Mouse (Mus musculus) liver, postnatal 0 days (tissue): ENCODE measurements around the gene Ube2a. TPM values are rescaled to one million over a fixed set of nuclear protein-coding genes. Genes with fewer than 3 reads are reported as not detected.
A peak's percentile ranks its signal among the peaks of the same experiment; 100 is the strongest.

Experiments
- ATAC-seq: fragments of 200-750 bp; cut with Nextera tagmentation; 2 replicates; pipeline ENCODE4 v1.8.0; 2017; ENCODE audit warnings: mild to moderate bottlenecking, moderate library complexity
- DNase-seq: peaks from one replicate; pipeline ENCODE4 v3.0.0-alpha.2; 2016
- H3K27ac ChIP-seq: fragments of 300-500 bp; sonication (generic); 2 replicates; pipeline ENCODE4 v1.5.1; 2014; ENCODE audit warnings: antibody characterized with exemption, moderate library complexity, mild to moderate bottlenecking, low read depth
- H3K27me3 ChIP-seq: fragments of 300-500 bp; sonication (generic); 2 replicates; pipeline ENCODE4 v1.6.1; 2014; ENCODE audit warnings: low read length, control low read depth, mixed read lengths; ENCODE audit not compliant: insufficient read depth
- H3K36me3 ChIP-seq: fragments of 300-500 bp; sonication (generic); replicated peaks from 2 replicates; pipeline ENCODE4 v1.6.1; 2014; ENCODE audit warnings: mild to moderate bottlenecking, control low read depth, low read length, moderate library complexity, mixed read lengths; ENCODE audit not compliant: insufficient read depth
- H3K4me1 ChIP-seq: fragments of 300-500 bp; sonication (generic); 2 replicates; pipeline ENCODE4 v1.6.1; 2014; ENCODE audit warnings: antibody characterized with exemption, mild to moderate bottlenecking, control low read depth; ENCODE audit not compliant: insufficient read depth
- H3K4me2 ChIP-seq: fragments of 300-500 bp; sonication (generic); 2 replicates; pipeline ENCODE4 v1.6.1; 2014; ENCODE audit warnings: low read depth, mild to moderate bottlenecking, low read length, moderate library complexity, mixed read lengths
- H3K4me3 ChIP-seq: fragments of 300-500 bp; sonication (generic); 2 replicates; pipeline ENCODE4 v1.5.1; 2014; ENCODE audit warnings: low read depth, low read length
- H3K9ac ChIP-seq: fragments of 300-500 bp; sonication (generic); replicated peaks from 2 replicates; pipeline ENCODE4 v1.6.1; 2014; ENCODE audit warnings: mild to moderate bottlenecking, moderate library complexity
- H3K9me3 ChIP-seq: fragments of 300-500 bp; sonication (generic); 2 replicates; pipeline ENCODE4 v1.6.1; 2016; ENCODE audit warnings: mild to moderate bottlenecking, control low read depth, low read length, mixed read lengths
- CTCF ChIP-seq: sonication (generic); IDR thresholded peaks from 2 replicates; pipeline ENCODE4 v1.5.1; 2016; ENCODE audit warnings: antibody characterized with exemption, low read depth
- EP300 ChIP-seq: IDR thresholded peaks from 2 replicates; pipeline ENCODE4 v1.6.1; 2016; ENCODE audit warnings: antibody characterized with exemption, low read depth, mild to moderate bottlenecking
- WGBS: fragments of 180-500 bp; shearing (Covaris S2); extraction: QIAGEN DNeasy Blood & Tissue Kit; methylation state at CpG from one replicate; pipeline ENCODE4 v1.1.7; 2014; ENCODE audit not compliant: insufficient replicate concordance; 5-methylcytosine and 5-hydroxymethylcytosine counted together
- polyA plus RNA-seq: library from polyadenylated mRNA; unstranded; fragments of >200 nt; fragmentation: Nextera tagmentation; extraction: Ambion mirVana; gene quantifications from 2 replicates; pipeline ENCODE4 v1.2.1, GENCODE M21; 2015

Gene Ube2a
- polyA plus RNA-seq = 92.5 and 94.9 TPM in 2 replicates

- Histone ChIP-seq H3K9ac (peak within 1 kb of the TSS; percentile 96), H3K36me3 (no peaks in the 10 kb centered on the region), H3K4me3 (peak within 1 kb of the TSS; percentile 86), H3K9me3 (no peaks in the 10 kb centered on the region), H3K27me3 (no peaks in the 10 kb centered on the region), H3K4me2 (peak within 1 kb of the TSS; percentile 73), H3K4me1 (peaks cover 3% of the 10 kb centered on the region; the same call in 1 of the 2 replicates), H3K27ac (peak within 1 kb of the TSS; percentile 74)
- WGBS = 13% methylated on average over 8 of the region's 8 CpGs
- ATAC-seq (peak; percentile 18), DNase-seq (no peak)
- no peak for TF ChIP-seq CTCF
- TF ChIP-seq EP300 = no peak
Measured at GRCm38 (mm10) chrX:36873765-36874164, at the start of gene Ube2a, which contains the start of gene C330007P06Rik. Gene Ube2a (plus strand): TSS chrX:36873900. Gene C330007P06Rik (minus strand): TSS chrX:36874111.

GRCm38 (mm10) chrX:36823932-36824711 is 49.6 kb upstream of the Ube2a start:
- Histone ChIP-seq H3K36me3 (no peaks in the 10 kb centered on the region), H3K4me3 (no peak overlapping the region), H3K27me3 (no peaks in the 10 kb centered on the region), H3K4me1 (no peaks in the 10 kb centered on the region), H3K9me3 (no peaks in the 10 kb centered on the region), H3K27ac (peak overlapping the region; percentile 51; the same call in 1 of the 2 replicates), H3K4me2 (no peak overlapping the region), H3K9ac (no peak overlapping the region)
- ATAC-seq (peak; percentile 63), DNase-seq (no peak)
- TF ChIP-seq EP300 (no peak), CTCF (no peak)
- WGBS = 77% methylated on average over 10 of the region's 10 CpGs

- Histone ChIP-seq H3K27me3 (no peaks in the 10 kb centered on the region), H3K27ac (peak overlapping the region; percentile 51; the same call in 1 of the 2 replicates), H3K4me2 (no peak overlapping the region), H3K9ac (no peak overlapping the region), H3K36me3 (no peaks in the 10 kb centered on the region), H3K4me1 (no peaks in the 10 kb centered on the region), H3K9me3 (no peaks in the 10 kb centered on the region), H3K4me3 (no peak overlapping the region)
- 48% methylated on average over 2 of the region's 2 CpGs for WGBS
- no peak for TF ChIP-seq CTCF
- no peak for TF ChIP-seq EP300
- no peak for ATAC-seq
- DNase-seq = no peak
Measured at GRCm38 (mm10) chrX:36825032-36825431, 48.7 kb upstream of the Ube2a start.

GRCm38 (mm10) chrX:36826873-36827272 is 46.8 kb upstream of the Ube2a start:
- TF ChIP-seq EP300 (no peak), CTCF (no peak)
- H3K4me3 ChIP-seq = no peak overlapping the region
- H3K4me2 ChIP-seq = no peak overlapping the region
- no peak overlapping the region for H3K9ac ChIP-seq
- ATAC-seq (no peak), DNase-seq (no peak)
- H3K4me1 ChIP-seq = no peaks in the 10 kb centered on the region
- no peaks in the 10 kb centered on the region for H3K27me3 ChIP-seq
- WGBS = 89% methylated on average over 4 of the region's 5 CpGs
- no peaks in the 10 kb centered on the region for H3K9me3 ChIP-seq
- H3K27ac ChIP-seq = no peak overlapping the region
- H3K36me3 ChIP-seq = no peaks in the 10 kb centered on the region

GRCm38 (mm10) chrX:36830271-36830670 is 43.4 kb upstream of the Ube2a start:
- TF ChIP-seq CTCF (peak; percentile 50), EP300 (no peak)
- Histone ChIP-seq H3K9me3 (no peaks in the 10 kb centered on the region), H3K4me3 (no peak overlapping the region), H3K27ac (no peak overlapping the region), H3K36me3 (no peaks in the 10 kb centered on the region), H3K4me1 (no peaks in the 10 kb centered on the region), H3K27me3 (no peaks in the 10 kb centered on the region), H3K4me2 (no peak overlapping the region), H3K9ac (no peak overlapping the region)
- 50% methylated on average over 5 of the region's 5 CpGs for WGBS
- ATAC-seq (peak; percentile 72), DNase-seq (peak; percentile 49)

- TF ChIP-seq CTCF = no peak
- no peak for TF ChIP-seq EP300
- Histone ChIP-seq H3K9me3 (no peaks in the 10 kb centered on the region), H3K27me3 (no peaks in the 10 kb centered on the region), H3K9ac (no peak overlapping the region), H3K4me3 (no peak overlapping the region), H3K36me3 (no peaks in the 10 kb centered on the region), H3K4me1 (no peaks in the 10 kb centered on the region), H3K4me2 (no peak overlapping the region), H3K27ac (no peak overlapping the region)
- WGBS = 80% methylated on average over 4 of the region's 4 CpGs
- DNase-seq = no peak
- ATAC-seq = no peak
Measured at GRCm38 (mm10) chrX:36831632-36832031, 42.1 kb upstream of the Ube2a start.
